Mouse (Mus musculus): ENCODE data around the gene Tesmin.

Tesmin gene

GRCm38 (mm10) chr19:3440667-3441066, 52.0 kb downstream of the Tesmin start:
- DNase-seq (ENCODE audit: low spot score in 2 of 2) = no peak

DNA sequence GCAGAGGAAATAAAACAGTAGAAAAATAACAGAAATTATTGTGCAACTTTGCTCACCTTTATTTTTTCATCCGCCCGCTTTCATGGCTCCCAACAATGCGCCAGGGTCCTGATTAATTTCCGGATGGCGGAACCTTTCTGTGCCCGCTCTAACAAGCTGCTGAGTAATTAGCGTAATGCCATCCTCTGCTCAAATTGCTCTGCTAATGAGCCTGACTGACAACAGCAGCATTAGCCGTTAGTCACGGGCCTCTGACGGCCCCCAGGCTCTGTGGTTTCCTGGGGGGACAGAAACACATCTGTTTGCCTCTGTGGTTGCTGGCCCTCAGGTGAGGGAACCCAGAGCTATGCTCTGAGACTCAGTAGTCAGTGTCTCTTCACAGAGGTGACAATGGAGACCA, 52.4 kb downstream of the Tesmin start:
- no peak for DNase-seq (ENCODE audit: low spot score in 2 of 2)

DNA sequence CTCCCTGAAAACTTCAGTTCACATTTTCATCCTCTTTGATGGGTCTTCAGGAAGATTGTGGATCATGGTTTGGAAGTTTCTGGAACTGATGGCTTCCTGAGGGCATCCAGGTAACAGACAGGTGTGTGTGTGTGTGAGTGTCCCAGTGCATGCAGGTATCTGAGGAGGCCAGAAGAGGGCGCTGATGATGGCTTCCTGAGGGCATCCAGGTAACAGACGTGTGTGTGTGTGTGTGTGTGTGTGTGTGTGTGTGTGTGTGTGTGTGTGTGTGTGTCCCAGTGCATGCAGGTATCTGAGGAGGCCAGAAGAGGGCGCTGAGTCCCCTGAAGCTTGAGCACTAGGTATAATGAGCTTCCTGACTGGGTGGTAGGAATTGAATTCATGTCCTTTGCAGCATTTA, 58.7 kb downstream of the Tesmin start:
- no peak for DNase-seq (ENCODE audit: low spot score in 2 of 2)

DNA sequence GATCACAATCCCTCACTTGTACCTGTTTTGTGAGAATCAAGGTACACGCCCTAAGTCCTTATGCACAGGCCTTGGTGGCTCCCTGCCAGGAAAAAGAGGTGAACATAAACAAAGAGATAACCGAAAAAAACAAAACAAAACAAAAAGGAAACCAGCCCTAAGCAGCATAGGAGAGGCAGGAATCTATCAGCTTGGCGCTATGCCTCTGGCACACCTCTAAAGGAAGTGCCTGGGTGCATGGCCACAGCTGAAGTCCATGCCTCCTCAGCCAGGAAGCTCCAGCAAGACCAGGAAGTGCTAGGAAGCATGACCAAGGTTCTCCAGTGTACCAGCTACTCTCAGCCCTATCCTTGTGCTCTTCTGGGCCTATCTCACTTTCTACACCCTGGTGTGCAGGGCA, 60.6 kb downstream of the Tesmin start:
- DNase-seq (ENCODE audit: low spot score in 2 of 2) = no peak

DNA sequence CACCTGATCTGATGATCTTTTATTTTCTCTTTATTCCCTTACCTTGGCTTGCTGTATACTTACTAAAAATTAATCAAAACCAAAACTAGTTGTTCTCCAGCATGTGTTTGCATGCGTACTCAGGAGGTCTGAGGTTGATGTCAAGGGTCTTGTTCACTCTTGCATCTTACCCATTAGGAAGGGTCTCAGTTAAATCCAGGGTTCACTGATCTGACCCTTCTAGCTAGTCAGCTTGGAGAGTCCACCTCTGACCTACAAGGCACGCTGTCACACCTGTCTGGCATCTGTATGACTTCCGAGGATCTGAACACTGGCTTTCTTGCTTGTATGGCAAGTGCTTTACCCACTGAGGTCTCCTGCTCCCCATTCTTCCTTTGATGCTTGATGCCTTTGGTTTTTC, 62.1 kb downstream of the Tesmin start:
- no peak for DNase-seq (ENCODE audit: low spot score in 2 of 2)

GRCm38 (mm10) chr19:3451170-3451569, 62.5 kb downstream of the Tesmin start:
- DNase-seq (ENCODE audit: low spot score in 2 of 2) = peak; percentile 41 to 68

GRCm38 (mm10) chr19:3451649-3452048, 63.0 kb downstream of the Tesmin start:
- no peak for DNase-seq (ENCODE audit: low spot score in 2 of 2)

Measured in urinary bladder, postnatal 4 days (tissue).